Mouse (Mus musculus): ENCODE data around the gene Ube2o.

DNA sequence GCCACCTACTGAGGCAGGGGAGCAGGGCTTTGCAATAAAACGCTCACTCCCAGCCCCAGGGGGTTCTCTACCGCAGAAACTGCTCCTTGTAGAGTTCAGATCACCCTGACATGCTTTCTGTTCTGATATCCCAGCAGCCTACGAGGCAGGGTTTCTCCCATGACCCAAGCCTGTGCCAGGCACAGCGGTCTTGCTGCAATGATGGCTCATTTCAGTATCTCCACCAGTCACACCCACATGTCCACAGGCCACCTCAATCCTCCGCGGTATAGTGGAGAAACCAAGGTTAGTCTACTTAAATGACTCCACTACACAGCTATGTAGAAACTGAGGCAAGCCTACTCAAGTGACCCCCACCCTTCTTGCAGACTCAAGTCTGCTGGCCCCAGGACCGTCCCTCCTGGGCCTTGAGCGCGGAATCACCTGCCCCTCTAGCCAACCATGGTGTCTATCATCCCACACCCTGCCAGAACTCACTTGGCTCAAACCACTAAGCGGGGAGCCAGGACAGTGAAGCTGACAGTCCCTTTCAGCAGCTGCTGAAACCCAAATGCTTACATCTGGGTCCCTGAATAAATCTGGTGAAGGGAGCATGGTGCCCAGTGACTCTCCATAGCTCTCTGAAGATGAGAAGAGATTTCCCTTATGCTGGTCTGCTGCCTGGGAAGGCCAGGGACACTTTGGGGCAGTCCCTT, 39.5 kb upstream of the Ube2o start:
- TF ChIP-seq CTCF (IDR thresholded peaks at IDR 0.05; ENCODE audit: insufficient read depth, low read length) (no peak), POLR2A (IDR thresholded peaks at IDR 0.05; ENCODE audit: borderline replicate concordance, extremely low read depth, low read depth, low read length) (no peak)
